Mouse (Mus musculus) heart, postnatal 0 days (tissue): ENCODE measurements around the gene Rab35. TPM values are rescaled to one million over a fixed set of nuclear protein-coding genes. Genes with fewer than 3 reads are reported as not detected.
A peak's percentile ranks its signal among the peaks of the same experiment; 100 is the strongest.

Source experiments
- ATAC-seq: fragments of 200-750 bp; cut with Nextera tagmentation; 2 replicates; pipeline ENCODE4 v1.8.0; 2017; ENCODE audit warnings: low read depth, moderate number of reproducible peaks, moderate library complexity; ENCODE audit not compliant: insufficient read depth
- DNase-seq: peaks from one replicate; pipeline ENCODE4 v3.0.0-alpha.2; 2016; ENCODE audit warnings: low spot score
- H3K27ac ChIP-seq: fragments of 300-500 bp; sonication (generic); 2 replicates; pipeline ENCODE4 v1.5.1; 2014; ENCODE audit warnings: low read depth, mild to moderate bottlenecking
- H3K27me3 ChIP-seq: fragments of 300-500 bp; sonication (generic); 2 replicates; pipeline ENCODE4 v1.6.1; 2014; ENCODE audit warnings: low read length, mixed read lengths; ENCODE audit not compliant: control insufficient read depth, insufficient read depth
- H3K36me3 ChIP-seq: fragments of 300-500 bp; sonication (generic); replicated peaks from 2 replicates; pipeline ENCODE4 v1.6.1; 2014; ENCODE audit warnings: low read length, mixed read lengths; ENCODE audit not compliant: control insufficient read depth, insufficient read depth
- H3K4me1 ChIP-seq: fragments of 300-500 bp; sonication (generic); 2 replicates; pipeline ENCODE4 v1.6.1; 2014; ENCODE audit warnings: antibody characterized with exemption; ENCODE audit not compliant: control insufficient read depth, insufficient read depth
- H3K4me2 ChIP-seq: fragments of 300-500 bp; sonication (generic); 2 replicates; pipeline ENCODE4 v1.6.1; 2014; ENCODE audit warnings: low read depth, mild to moderate bottlenecking, low read length, moderate library complexity
- H3K4me3 ChIP-seq: fragments of 300-500 bp; sonication (generic); 2 replicates; pipeline ENCODE4 v1.5.1; 2014; ENCODE audit warnings: low read depth, low read length
- H3K9ac ChIP-seq: fragments of 300-500 bp; sonication (generic); replicated peaks from 2 replicates; pipeline ENCODE4 v1.6.1; 2014; ENCODE audit warnings: low read depth, low read length, mixed read lengths
- H3K9me3 ChIP-seq: fragments of 300-500 bp; sonication (generic); replicated peaks from 2 replicates; pipeline ENCODE4 v1.6.1; 2016; ENCODE audit warnings: low read length; ENCODE audit not compliant: control insufficient read depth
- CTCF ChIP-seq: IDR thresholded peaks from 2 replicates; pipeline ENCODE4 v1.5.1; 2016; ENCODE audit warnings: antibody characterized with exemption, control low read depth, low read depth
- EP300 ChIP-seq: IDR thresholded peaks from 2 replicates; pipeline ENCODE4 v1.6.1; 2016; ENCODE audit warnings: antibody characterized with exemption, low read depth
- WGBS: fragments of 180-500 bp; shearing (Covaris S2); extraction: QIAGEN DNeasy Blood & Tissue Kit; methylation state at CpG from one replicate; pipeline ENCODE4 v1.1.7; 2014; 5-methylcytosine and 5-hydroxymethylcytosine counted together
- polyA plus RNA-seq: library from polyadenylated mRNA; unstranded; fragments of >200 nt; fragmentation: Nextera tagmentation; extraction: Ambion mirVana; gene quantifications from 2 replicates; pipeline ENCODE4 v1.2.1, GENCODE M21; 2015
- total RNA-seq: library from RNA; depleted of rRNA; stranded (reverse); fragments of >200 nt; gene quantifications from 2 replicates; pipeline ENCODE4 v1.2.3, GENCODE M21; 2014; ENCODE audit warnings: low replicate concordance

Rab35 gene
- total and polyA plus RNA-seq, 2 experiments from 2014 or later = 14.1 to 37.4 TPM

- Histone ChIP-seq H3K4me3 (no peak overlapping the region), H3K9me3 (no peaks in the 10 kb centered on the region), H3K27ac (no peak overlapping the region), H3K4me1 (peaks cover 8% of the 10 kb centered on the region), H3K36me3 (peaks cover 20% of the 10 kb centered on the region), H3K4me2 (no peak overlapping the region), H3K27me3 (no peaks in the 10 kb centered on the region), H3K9ac (no peak overlapping the region)
- ATAC-seq (no peak), DNase-seq (no peak)
- TF ChIP-seq CTCF (no peak), EP300 (no peak)
- 87% methylated on average over 10 of the region's 10 CpGs for WGBS
These were observed 19.2 kb downstream of the Rab35 start for GRCm38 (mm10) chr5:115650885-115651284.

GRCm38 (mm10) chr5:115651821-115652220 lies 20.1 kb downstream of the Rab35 start:
- 82% methylated on average over 10 of the region's 10 CpGs for WGBS
- Histone ChIP-seq H3K27me3 (no peaks in the 10 kb centered on the region), H3K9ac (0 out of 2 replicates have a peak overlapping the region, but pooled peaks have one; percentile 72), H3K4me1 (peaks cover 8% of the 10 kb centered on the region), H3K36me3 (peaks cover 11% of the 10 kb centered on the region), H3K27ac (no peak overlapping the region), H3K4me2 (no peak overlapping the region), H3K4me3 (no peak overlapping the region), H3K9me3 (no peaks in the 10 kb centered on the region)
- DNase-seq (no peak), ATAC-seq (no peak)
- TF ChIP-seq EP300 = no peak
- TF ChIP-seq CTCF = no peak

- peak; percentile 99 for ATAC-seq
- peak overlapping the region; percentile 72 for H3K9ac ChIP-seq
- TF ChIP-seq EP300 (peak; percentile 76; the same call in 1 of the 2 replicates), CTCF (peak; percentile 97)
- peak; percentile 100 for DNase-seq
- peaks cover 8% of the 10 kb centered on the region for H3K4me1 ChIP-seq
- peak overlapping the region; percentile 73 for H3K4me2 ChIP-seq
- H3K4me3 ChIP-seq = peak overlapping the region; percentile 52
- no peaks in the 10 kb centered on the region for H3K36me3 ChIP-seq
- no peaks in the 10 kb centered on the region for H3K27me3 ChIP-seq
- H3K27ac ChIP-seq = peak overlapping the region; percentile 85
- H3K9me3 ChIP-seq = no peaks in the 10 kb centered on the region
- 3% methylated on average over 35 of the region's 35 CpGs for whole genome bisulfite sequencing
These were observed 21.2 kb downstream of the Rab35 start for GRCm38 (mm10) chr5:115652681-115653575.

GRCm38 (mm10) chr5:115653776-115654175 lies 22.1 kb downstream of the Rab35 start:
- H3K9me3 ChIP-seq = no peaks in the 10 kb centered on the region
- H3K27me3 ChIP-seq = no peaks in the 10 kb centered on the region
- 87% methylated on average over 12 of the region's 12 CpGs for WGBS

GRCm38 (mm10) chr5:115656677-115657076 lies 25.0 kb downstream of the Rab35 start:
- peaks cover 8% of the 10 kb centered on the region for H3K4me1 ChIP-seq
- 77% methylated on average over 6 of the region's 6 CpGs for WGBS
- no peaks in the 10 kb centered on the region for H3K9me3 ChIP-seq
- H3K27me3 ChIP-seq = no peaks in the 10 kb centered on the region
- no peak overlapping the region for H3K4me2 ChIP-seq
- TF ChIP-seq EP300 = no peak
- TF ChIP-seq CTCF = no peak
- no peaks in the 10 kb centered on the region for H3K36me3 ChIP-seq
- no peak for ATAC-seq
- no peak for DNase-seq
- H3K27ac ChIP-seq = no peak overlapping the region
- no peak overlapping the region for H3K9ac ChIP-seq
- H3K4me3 ChIP-seq = no peak overlapping the region

More at GRCm38 (mm10) chr5:115653776-115654175, 22.1 kb downstream of the Rab35 start:
- Histone ChIP-seq H3K4me3 (no peak overlapping the region), H3K9ac (no peak overlapping the region), H3K36me3 (no peaks in the 10 kb centered on the region), H3K4me2 (no peak overlapping the region), H3K27ac (no peak overlapping the region), H3K4me1 (peaks cover 8% of the 10 kb centered on the region)
- ATAC-seq (no peak), DNase-seq (no peak)
- TF ChIP-seq EP300 = no peak
- no peak for TF ChIP-seq CTCF
